8 mouse cellular contexts compared by ENCODE assay signal in genomic region chr7:144554123-144554472, GRCm38 (mm10). TPM values are rescaled to one million over a fixed set of nuclear protein-coding genes. Genes with fewer than 3 reads are reported as not detected.
DNase-seq lines count a peak whose midpoint lies in the region; ATAC-seq and TF ChIP-seq lines count a peak whose summit lies in the region.

No protein-coding gene starts in this region.

- H3K36me3 ChIP-seq in megakaryocyte, embryonic 14.5 days (replicated peaks; ENCODE audit: low read length) = peaks cover 37% of the 10 kb centered on the region
- H3K36me3 ChIP-seq in forebrain, embryonic 10.5 days (replicated peaks) = peaks cover 32% of the 10 kb centered on the region
- peaks cover 30% of the 10 kb centered on the region for H3K36me3 ChIP-seq in limb, embryonic 13.5 days
- H3K36me3 ChIP-seq in small intestine, adult 2 months (ENCODE audit: control insufficient read depth, insufficient read depth, low read length) = peaks cover 9% of the 10 kb centered on the region; the same call in 1 of the 2 replicates

- TF ChIP-seq POLR2A in small intestine, adult 2 months (IDR thresholded peaks at IDR 0.05; ENCODE audit: low read depth, low read length) = no peak

- no peak for DNase-seq in forebrain, embryonic 10.5 days (ENCODE audit: extremely low spot score, low spot score)
- DNase-seq in spleen, adult 12 weeks (ENCODE audit: low spot score) = no peak
- no peak for DNase-seq in natural killer cell, adult 2 months (ENCODE audit: low spot score in 2 of 2)
- DNase-seq in layer of hippocampus, adult 8-10 months (ENCODE audit: low spot score in 2 of 2) = no peak

- peaks cover 88% of the 10 kb centered on the region for H3K4me1 ChIP-seq in megakaryocyte, embryonic 14.5 days
- H3K4me1 ChIP-seq in forebrain, embryonic 10.5 days = peaks cover 37% of the 10 kb centered on the region
- peaks cover 20% of the 10 kb centered on the region for H3K4me1 ChIP-seq in limb, embryonic 13.5 days
- peaks cover 6% of the 10 kb centered on the region; the same call in 1 of the 2 replicates for H3K4me1 ChIP-seq in small intestine, adult 2 months (ENCODE audit: control insufficient read depth, insufficient read depth, insufficient read length, low read length)

- ATAC-seq in megakaryocyte, adult 5-6 weeks (ENCODE audit: poor library complexity, severe bottlenecking) = no peak; the same call in 1 of the 2 replicates
- 0 out of 2 replicates have a peak, but pooled peaks have one; percentile 41 for ATAC-seq in limb, embryonic 13.5 days (ENCODE audit: low FRiP score, low read depth)

- 31% methylated on average over 8 of the region's 8 CpGs for WGBS in forebrain, embryonic 10.5 days
- 28% methylated on average over 8 of the region's 8 CpGs for WGBS in limb, embryonic 13.5 days
- 15% methylated on average over 8 of the region's 8 CpGs for WGBS in small intestine, adult 2 months

- H3K4me2 ChIP-seq in limb, embryonic 13.5 days (replicated peaks) = peak overlapping the region; percentile 73

- peak overlapping the region; percentile 100 for H3K4me3 ChIP-seq in megakaryocyte, embryonic 14.5 days (replicated peaks)
- peak overlapping the region; percentile 98 for H3K4me3 ChIP-seq in forebrain, embryonic 10.5 days
- H3K4me3 ChIP-seq in limb, embryonic 13.5 days = peak overlapping the region; percentile 97
- H3K4me3 ChIP-seq in small intestine, adult 2 months (ENCODE audit: low read depth, low read length) = peak overlapping the region; percentile 90

- H3K27ac ChIP-seq in forebrain, embryonic 10.5 days = peak overlapping the region; percentile 92
- H3K27ac ChIP-seq in limb, embryonic 13.5 days = no peak overlapping the region
- H3K27ac ChIP-seq in small intestine, adult 2 months (ENCODE audit: insufficient read depth, low read depth, low read length) = peak overlapping the region; percentile 49; the same call in 1 of the 2 replicates

- no peaks in the 10 kb centered on the region for H3K9me3 ChIP-seq in megakaryocyte, embryonic 14.5 days
- no peaks in the 10 kb centered on the region for H3K9me3 ChIP-seq in forebrain, embryonic 10.5 days
- no peaks in the 10 kb centered on the region for H3K9me3 ChIP-seq in limb, embryonic 13.5 days

- H3K9ac ChIP-seq in limb, embryonic 13.5 days = peak overlapping the region; percentile 70

- H3K27me3 ChIP-seq in megakaryocyte, embryonic 14.5 days (replicated peaks) = no peaks in the 10 kb centered on the region
- peaks cover 22% of the 10 kb centered on the region for H3K27me3 ChIP-seq in forebrain, embryonic 10.5 days (ENCODE audit: poor library complexity, severe bottlenecking)
- no peaks in the 10 kb centered on the region for H3K27me3 ChIP-seq in limb, embryonic 13.5 days
- no peaks in the 10 kb centered on the region for H3K27me3 ChIP-seq in small intestine, adult 2 months (ENCODE audit: control insufficient read depth, insufficient read depth, low read length)

- TF ChIP-seq CTCF in small intestine, adult 2 months (IDR thresholded peaks at IDR 0.05; ENCODE audit: extremely low read depth, insufficient read length, insufficient replicate concordance, low read depth, low read length) = no peak

RNA-seq across cellular contexts. Expression of gene Ppfia1, which starts 0.6 kb away (rescaled TPM):
- 183 and 335 TPM in 2 replicates for polyA plus RNA-seq in megakaryocyte, embryonic 14.5 days (2012; ENCODE audit: insufficient read depth, low replicate concordance)
- 41.0 and 47.8 TPM in 2 replicates for total RNA-seq in megakaryocyte, adult 5-6 weeks (2015)
- 37.9 and 55.4 TPM in 2 replicates for total RNA-seq in megakaryocyte, adult 5-6 weeks (2017)
- polyA plus RNA-seq in forebrain, embryonic 10.5 days (2016; fragmentation: Nextera tagmentation; extraction: Ambion mirVana) = 41.5 and 46.7 TPM in 2 replicates
- 41.0 and 43.2 TPM in 2 replicates for polyA plus RNA-seq in limb, embryonic 13.5 days (2015; fragmentation: Nextera tagmentation; extraction: Ambion mirVana)
- polyA plus RNA-seq in small intestine, adult 2 months (2012; rRNA removed) = 10.4 and 22.3 TPM in 2 replicates
- 10 to 100 TPM; 37.1 to 43.4 (median 40.3) TPM for total RNA-seq in layer of hippocampus, adult 8-10 months (2022)

RNA-seq across cellular contexts. Expression of gene Fadd, which starts 28.2 kb away (rescaled TPM):
- 1.5 and 5.7 TPM in 2 replicates for polyA plus RNA-seq in megakaryocyte, embryonic 14.5 days (2012; ENCODE audit: insufficient read depth, low replicate concordance)
- 7.4 and 7.5 TPM in 2 replicates for total RNA-seq in megakaryocyte, adult 5-6 weeks (2015)
- 2.9 and 4.2 TPM in 2 replicates for total RNA-seq in megakaryocyte, adult 5-6 weeks (2017)
- polyA plus RNA-seq in forebrain, embryonic 10.5 days (2016; fragmentation: Nextera tagmentation; extraction: Ambion mirVana) = 11.4 and 12.1 TPM in 2 replicates
- 9.6 and 10.6 TPM in 2 replicates for polyA plus RNA-seq in limb, embryonic 13.5 days (2015; fragmentation: Nextera tagmentation; extraction: Ambion mirVana)
- polyA plus RNA-seq in small intestine, adult 2 months (2012; rRNA removed) = 8.2 and 16.7 TPM in 2 replicates
- 1 to 10 TPM; 1.9 to 3.4 (median 2.8) TPM for total RNA-seq in layer of hippocampus, adult 8-10 months (2022)
